Mouse (Mus musculus) ES-E14 (cell line): ENCODE measurements around the gene Tor3a. TPM values are rescaled to one million over a fixed set of nuclear protein-coding genes. Genes with fewer than 3 reads are reported as not detected.

Source experiments
- DNase-seq: peaks from one replicate; pipeline ENCODE4 v3.0.0-alpha.2; 2013; ENCODE audit warnings: low read depth, low spot score
- H3K27ac ChIP-seq: 2 replicates; pipeline ENCODE4 v1.5.1; 2012; ENCODE audit warnings: low read depth, mild to moderate bottlenecking, low read length, moderate library complexity, mixed read lengths; ENCODE audit not compliant: poor library complexity, insufficient read depth, severe bottlenecking
- H3K36me3 ChIP-seq: 2 replicates; pipeline ENCODE4 v1.6.1; 2012; ENCODE audit warnings: mild to moderate bottlenecking, low read length, moderate library complexity, mixed read lengths; ENCODE audit not compliant: control insufficient read depth, poor library complexity, insufficient read depth, severe bottlenecking
- H3K4me1 ChIP-seq, 2 experiments: fragments of 150-350 bp in 1 of 2; sonication (generic) in 1 of 2; 2 replicates each; pipeline ENCODE4 v1.6.1; 2012; ENCODE audit warnings: low read length in 2 of 2, mild to moderate bottlenecking in 1 of 2, mixed read lengths in 1 of 2; ENCODE audit not compliant: control insufficient read depth in 2 of 2, insufficient read depth in 2 of 2, poor library complexity in 1 of 2
- H3K4me3 ChIP-seq, 2 experiments: fragments of 150-350 bp in 1 of 2; sonication (generic) in 1 of 2; 2 replicates each; pipeline ENCODE4 v1.5.1; 2012; ENCODE audit warnings: low read length in 2 of 2, low read depth in 1 of 2, mild to moderate bottlenecking in 1 of 2, mixed read lengths in 1 of 2; ENCODE audit not compliant: insufficient read depth in 1 of 2, poor library complexity in 1 of 2, severe bottlenecking in 1 of 2
- H3K9ac ChIP-seq: 2 replicates; pipeline ENCODE4 v1.6.1; 2012; ENCODE audit warnings: low read depth, mild to moderate bottlenecking, low read length, mixed read lengths; ENCODE audit not compliant: poor library complexity, insufficient read depth, severe bottlenecking
- H3K9me3 ChIP-seq: fragments of 150-350 bp; sonication (generic); 2 replicates; pipeline ENCODE4 v1.6.1; 2012; ENCODE audit warnings: low read depth, mild to moderate bottlenecking, low read length; ENCODE audit not compliant: control insufficient read depth, insufficient read depth
- CHD2 ChIP-seq: IDR thresholded peaks from 2 replicates; pipeline ENCODE4 v1.6.1; 2014; ENCODE audit warnings: mild to moderate bottlenecking, low read depth, low read length, inconsistent platforms
- HCFC1 ChIP-seq: IDR thresholded peaks from 2 replicates; pipeline ENCODE4 v1.6.1; 2012; ENCODE audit warnings: low read length, inconsistent platforms, borderline replicate concordance; ENCODE audit not compliant: insufficient read depth
- MAFK ChIP-seq: IDR thresholded peaks from 2 replicates; pipeline ENCODE4 v1.6.1; 2014; ENCODE audit warnings: mild to moderate bottlenecking, low read depth, low read length, inconsistent platforms; ENCODE audit not compliant: insufficient read depth
- ZC3H11A ChIP-seq: IDR thresholded peaks from 2 replicates; pipeline ENCODE4 v1.6.1; 2012; ENCODE audit warnings: low read depth, mild to moderate bottlenecking, inconsistent platforms, low read length, borderline replicate concordance
- ZNF384 ChIP-seq: IDR thresholded peaks from 2 replicates; pipeline ENCODE4 v1.6.1; 2012; ENCODE audit warnings: low read depth, low read length, inconsistent platforms
- in situ Hi-C, 2 experiments: fragments of 600-800 bp; cut with MboI; formaldehyde crosslinking; loops; one replicate each; pipeline ENCODE4 v1.15.1; 2025; ENCODE audit warnings: low sequenced_read_pairs in 2 of 2, inconsistent platforms in 1 of 2; ENCODE audit not compliant: unreplicated experiment in 2 of 2
- total RNA-seq: library from RNA; depleted of rRNA; stranded (reverse); fragments of 300-350 nt; gene quantifications from 2 replicates; pipeline ENCODE4 v1.2.3, GENCODE M21; 2012

Tor3a gene
- total RNA-seq, 1 experiment: 17.2 TPM

- no peak overlapping the region for H3K27ac ChIP-seq
- no peak for DNase-seq
- TF ChIP-seq ZC3H11A (no peak), ZNF384 (no peak), MAFK (no peak), HCFC1 (no peak)
- peaks cover 12% of the 10 kb centered on the region for H3K36me3 ChIP-seq
- H3K9me3 ChIP-seq: no peaks in the 10 kb centered on the region
- in situ Hi-C loops: no loop called here
- no peak overlapping the region for H3K4me3 ChIP-seq
- H3K9ac ChIP-seq: no peak overlapping the region
- H3K4me1 ChIP-seq: peaks cover 0 to 2% of the 10 kb centered on the region in 2 experiments; a peak in 1 of 4 replicates
Observed at GRCm38 (mm10) chr1:156686025-156686661, 12.0 kb upstream of the Tor3a start.

GRCm38 (mm10) chr1:156679599-156679998, 5.4 kb upstream of the Tor3a start:
- TF ChIP-seq HCFC1 (no peak), ZNF384 (no peak), MAFK (no peak), CHD2 (no peak), ZC3H11A (no peak)
- in situ Hi-C loops: no loop called here
- no peak overlapping the region for H3K27ac ChIP-seq
- H3K9me3 ChIP-seq: no peaks in the 10 kb centered on the region
- no peaks in the 10 kb centered on the region for H3K36me3 ChIP-seq
- H3K9ac ChIP-seq: no peak overlapping the region
- no peak for DNase-seq
- H3K4me1 ChIP-seq: peaks cover 0 to 6% of the 10 kb centered on the region in 2 experiments; a peak in 1 of 4 replicates
- no peak overlapping the region for H3K4me3 ChIP-seq

GRCm38 (mm10) chr1:156677230-156677629, 3.1 kb upstream of the Tor3a start:
- Histone ChIP-seq H3K4me3 (no peak overlapping the region), H3K4me1 (peaks cover 4 to 9% of the 10 kb centered on the region in 2 experiments; a peak in 2 of 4 replicates), H3K9me3 (no peaks in the 10 kb centered on the region), H3K9ac (no peak overlapping the region), H3K27ac (no peak overlapping the region; the same call in 1 of the 2 replicates), H3K36me3 (no peaks in the 10 kb centered on the region)
- TF ChIP-seq ZNF384 (no peak), HCFC1 (no peak), ZC3H11A (no peak), MAFK (no peak), CHD2 (no peak)
- in situ Hi-C loops: no loop called here
- DNase-seq: no peak

- Histone ChIP-seq H3K36me3 (0 out of 2 replicates have a peak, but pooled peaks cover 4% of the 10 kb centered on the region), H3K27ac (no peak overlapping the region), H3K4me3 (no peak overlapping the region), H3K4me1 (peaks cover 5 to 9% of the 10 kb centered on the region in 2 experiments; a peak in 2 of 4 replicates), H3K9me3 (no peaks in the 10 kb centered on the region), H3K9ac (no peak overlapping the region)
- TF ChIP-seq ZNF384 (0 out of 2 replicates have a peak, but pooled peaks have one; percentile 2), HCFC1 (no peak), CHD2 (no peak)
- in situ Hi-C loops: no loop called here
- no peak for DNase-seq
Observed at GRCm38 (mm10) chr1:156676596-156676995, 2.4 kb upstream of the Tor3a start.

GRCm38 (mm10) chr1:156676171-156676570, 2.0 kb upstream of the Tor3a start:
- no peaks in the 10 kb centered on the region for H3K9me3 ChIP-seq
- TF ChIP-seq CHD2 (no peak), ZC3H11A (peak; percentile 74), MAFK (no peak), HCFC1 (no peak; the same call in 1 of the 2 replicates), ZNF384 (no peak)
- H3K36me3 ChIP-seq: 0 out of 2 replicates have a peak, but pooled peaks cover 4% of the 10 kb centered on the region
- no peak overlapping the region for H3K9ac ChIP-seq
- no peak overlapping the region for H3K4me3 ChIP-seq
- DNase-seq: peak; percentile 82
- in situ Hi-C loops: no loop called here
- no peak overlapping the region for H3K27ac ChIP-seq
- peaks cover 5 to 7% of the 10 kb centered on the region in 2 experiments; a peak in 2 of 4 replicates for H3K4me1 ChIP-seq
